In genomic region chr3:122551174-122551573, GRCm38 (mm10) we compare ENCODE assay signal across 30 mouse cellular contexts.
DNase-seq lines count a peak whose midpoint lies in the region; ATAC-seq and TF ChIP-seq lines count a peak whose summit lies in the region.
"Had no signal": no experiment of that assay in that cellular context is flagged by ENCODE, and none has a peak within 500 bp of the region (broad histone marks: within the 10 kb centered on the region; RNA-seq: fewer than 3 reads in every experiment).

No protein-coding gene starts in this region.

- H3K36me3 ChIP-seq in lung, postnatal 0 days (ENCODE audit: insufficient read depth, low read length) = peaks cover 9% of the 10 kb centered on the region; the same call in 1 of the 2 replicates

- no peak overlapping the region for H3K9ac ChIP-seq in lung, postnatal 0 days (replicated peaks; ENCODE audit: low read depth)
- H3K9ac ChIP-seq: embryonic facial prominence, embryonic 13.5 days; forebrain, embryonic 13.5 days; heart, embryonic 12.5 days; heart, embryonic 15.5 days; hindbrain, embryonic 13.5 days had no signal

- ATAC-seq in lung, postnatal 0 days = no peak
- ATAC-seq in megakaryocyte, adult 5-6 weeks (ENCODE audit: poor library complexity, severe bottlenecking) = peak; percentile 40
- ATAC-seq: CD4-positive, CD25-positive, alpha-beta regulatory T cell, adult 4 months; forebrain, embryonic 13.5 days; forebrain, embryonic 16.5 days; hindbrain, embryonic 16.5 days had no signal

- H3K27me3 ChIP-seq in lung, postnatal 0 days (replicated peaks; ENCODE audit: insufficient read depth, low read length) = no peaks in the 10 kb centered on the region
- H3K27me3 ChIP-seq: embryonic facial prominence, embryonic 13.5 days; forebrain, embryonic 13.5 days; heart, embryonic 12.5 days; heart, embryonic 15.5 days; hindbrain, embryonic 13.5 days had no signal

- TF ChIP-seq CTCF in lung, postnatal 0 days (IDR thresholded peaks at IDR 0.05) = no peak

- H3K4me1 ChIP-seq in lung, postnatal 0 days (ENCODE audit: insufficient read depth, low read depth, low read length) = no peaks in the 10 kb centered on the region
- H3K4me1 ChIP-seq: embryonic facial prominence, embryonic 10.5 days; embryonic facial prominence, embryonic 13.5 days; heart, embryonic 12.5 days; heart, embryonic 15.5 days; hindbrain, embryonic 10.5 days; hindbrain, embryonic 13.5 days had no signal

- 59% methylated on average over 3 of the region's 3 CpGs for WGBS in lung, postnatal 0 days

- DNase-seq in lung, postnatal 0 days (ENCODE audit: low spot score) = peak; percentile 53
- no peak for DNase-seq in lung, adult 18-20 months
- DNase-seq in fat pad, adult 2 months (ENCODE audit: extremely low read depth, low read depth, low spot score) = peak; percentile 19
- no peak for DNase-seq in adrenal gland, adult 2 months
- no peak for DNase-seq in spleen, postnatal 14 days (ENCODE audit: low spot score in 2 of 2)
- DNase-seq: adrenal gland, adult 8-10 months; adrenal gland, postnatal 25 days; cerebellum, adult 11-12 months; cerebellum, adult 8-10 months; cerebellum, postnatal 10 days; cerebellum, postnatal 36 days; embryo, embryonic 11 days; gastrocnemius, postnatal 10 days; gastrocnemius, postnatal 36 days; heart, adult 18-20 months; heart, postnatal 10 days; heart, postnatal 36 days had no signal

- no peaks in the 10 kb centered on the region for H3K9me3 ChIP-seq in lung, postnatal 0 days (ENCODE audit: low read length)
- H3K9me3 ChIP-seq: embryonic facial prominence, embryonic 10.5 days; embryonic facial prominence, embryonic 13.5 days; forebrain, embryonic 10.5 days; forebrain, embryonic 13.5 days; heart, embryonic 12.5 days; heart, embryonic 15.5 days; hindbrain, embryonic 10.5 days; hindbrain, embryonic 13.5 days had no signal

- TF ChIP-seq EP300 in lung, postnatal 0 days (IDR thresholded peaks at IDR 0.05) = peak; percentile 47; the same call in 1 of the 2 replicates

- H3K27ac ChIP-seq in lung, postnatal 0 days (ENCODE audit: low read length) = no peak overlapping the region
- H3K27ac ChIP-seq: embryonic facial prominence, embryonic 10.5 days; embryonic facial prominence, embryonic 13.5 days; forebrain, embryonic 10.5 days; forebrain, embryonic 13.5 days; heart, embryonic 15.5 days; hindbrain, embryonic 10.5 days; hindbrain, embryonic 13.5 days had no signal

- H3K4me2 ChIP-seq in lung, postnatal 0 days (replicated peaks; ENCODE audit: low read depth, low read length) = no peak overlapping the region
- H3K4me2 ChIP-seq: embryonic facial prominence, embryonic 13.5 days; forebrain, embryonic 13.5 days; heart, embryonic 12.5 days; heart, embryonic 15.5 days; hindbrain, embryonic 13.5 days had no signal

- H3K4me3 ChIP-seq in lung, postnatal 0 days (ENCODE audit: low read depth, low read length) = no peak overlapping the region
- H3K4me3 ChIP-seq: embryonic facial prominence, embryonic 10.5 days; embryonic facial prominence, embryonic 13.5 days; erythroblast, embryonic 14.5 days; forebrain, embryonic 10.5 days; forebrain, embryonic 13.5 days; heart, embryonic 12.5 days; heart, embryonic 15.5 days; hindbrain, embryonic 10.5 days; hindbrain, embryonic 13.5 days had no signal

Comparison
In these comparisons a context has a peak if more than half of its experiments do, and no peak if none do; other contexts are left out.
1. DNase-seq: peak in lung, postnatal 0 days (single experiment) and fat pad, adult 2 months (single experiment); none in lung, adult 18-20 months (0 of 2), adrenal gland, adult 2 months (single experiment) and spleen, postnatal 14 days (0 of 2).